Comparison of ENCODE assay signal across 11 mouse cellular contexts in genomic region chr7:27756351-27757047, GRCm38 (mm10). TPM values are rescaled to one million over a fixed set of nuclear protein-coding genes. Genes with fewer than 3 reads are reported as not detected.
DNase-seq lines count a peak whose midpoint lies in the region; ATAC-seq lines count a peak whose summit lies in the region.
"Had no signal": no experiment of that assay in that cellular context is flagged by ENCODE, and none has a peak within 500 bp of the region (broad histone marks: within the 10 kb centered on the region; RNA-seq: fewer than 3 reads in every experiment).

No protein-coding gene starts in this region.

- peak; percentile 72 for DNase-seq in ZHBTc4 (ENCODE audit: low read depth, low spot score)
- DNase-seq in embryonic facial prominence, embryonic 10.5 days (ENCODE audit: low spot score): no peak
- DNase-seq in cerebellum, adult 8-10 months: no peak
- no peak for DNase-seq in kidney, adult 8-10 months
- no peak for DNase-seq in kidney, adult 18-20 months
- DNase-seq in kidney, adult 9 months: no peak

- peaks cover 9% of the 10 kb centered on the region; the same call in 1 of the 2 replicates for H3K4me1 ChIP-seq in embryonic facial prominence, embryonic 10.5 days
- peaks cover 8% of the 10 kb centered on the region for H3K4me1 ChIP-seq in hindbrain, embryonic 16.5 days (ENCODE audit: control insufficient read depth, insufficient read depth, low read depth, low read length)
- peaks cover 4% of the 10 kb centered on the region; the same call in 1 of the 2 replicates for H3K4me1 ChIP-seq in neural tube, embryonic 14.5 days (ENCODE audit: control insufficient read depth, insufficient read depth, low read length)
- H3K4me1 ChIP-seq: heart, embryonic 12.5 days; intestine, embryonic 15.5 days had no signal

- H3K36me3 ChIP-seq in embryonic facial prominence, embryonic 10.5 days (replicated peaks): peaks cover 27% of the 10 kb centered on the region
- peaks cover 6% of the 10 kb centered on the region; the same call in 1 of the 2 replicates for H3K36me3 ChIP-seq in hindbrain, embryonic 16.5 days (ENCODE audit: control insufficient read depth, insufficient read depth, low read length)
- H3K36me3 ChIP-seq in neural tube, embryonic 14.5 days (ENCODE audit: control insufficient read depth, insufficient read depth, low read length): peaks cover under 1% of the 10 kb centered on the region; the same call in 1 of the 2 replicates
- H3K36me3 ChIP-seq: intestine, embryonic 15.5 days had no signal

- peaks cover under 1% of the 10 kb centered on the region; the same call in 1 of the 2 replicates for H3K9me3 ChIP-seq in embryonic facial prominence, embryonic 10.5 days
- peaks cover under 1% of the 10 kb centered on the region; the same call in 1 of the 2 replicates for H3K9me3 ChIP-seq in hindbrain, embryonic 16.5 days (ENCODE audit: control insufficient read depth, low read length)
- no peaks in the 10 kb centered on the region for H3K9me3 ChIP-seq in neural tube, embryonic 14.5 days (ENCODE audit: control insufficient read depth, low read length)
- H3K9me3 ChIP-seq: heart, embryonic 12.5 days; intestine, embryonic 15.5 days had no signal

- H3K4me3 ChIP-seq in embryonic facial prominence, embryonic 10.5 days: no peak overlapping the region
- H3K4me3 ChIP-seq in hindbrain, embryonic 16.5 days (ENCODE audit: low read length): no peak overlapping the region
- no peak overlapping the region for H3K4me3 ChIP-seq in neural tube, embryonic 14.5 days (ENCODE audit: low read depth, low read length)
- H3K4me3 ChIP-seq: erythroblast, embryonic 14.5 days; heart, embryonic 12.5 days; intestine, embryonic 15.5 days had no signal

- H3K27me3 ChIP-seq in embryonic facial prominence, embryonic 10.5 days (replicated peaks; ENCODE audit: low read depth, poor library complexity, severe bottlenecking): no peaks in the 10 kb centered on the region
- H3K27me3 ChIP-seq in hindbrain, embryonic 16.5 days (replicated peaks; ENCODE audit: control insufficient read depth, insufficient read depth, low read length): no peaks in the 10 kb centered on the region
- no peaks in the 10 kb centered on the region for H3K27me3 ChIP-seq in neural tube, embryonic 14.5 days (ENCODE audit: control insufficient read depth, insufficient read depth, low read length)
- H3K27me3 ChIP-seq: heart, embryonic 12.5 days; intestine, embryonic 15.5 days had no signal

- peak; percentile 77 for ATAC-seq in hindbrain, embryonic 16.5 days
- ATAC-seq in neural tube, embryonic 14.5 days (ENCODE audit: low read depth): peak; percentile 75; the same call in 1 of the 2 replicates
- ATAC-seq: intestine, embryonic 15.5 days had no signal

- H3K9ac ChIP-seq in hindbrain, embryonic 16.5 days (ENCODE audit: low read depth, low read length): no peak overlapping the region
- 0 out of 2 replicates have a peak overlapping the region, but pooled peaks have one; percentile 32 for H3K9ac ChIP-seq in neural tube, embryonic 14.5 days (replicated peaks; ENCODE audit: low read depth, low read length)
- H3K9ac ChIP-seq: heart, embryonic 12.5 days; intestine, embryonic 15.5 days had no signal

- peak overlapping the region; percentile 61 for H3K27ac ChIP-seq in embryonic facial prominence, embryonic 10.5 days (replicated peaks)
- peak overlapping the region; percentile 9; the same call in 1 of the 2 replicates for H3K27ac ChIP-seq in hindbrain, embryonic 16.5 days (ENCODE audit: low read depth, low read length)
- no peak overlapping the region for H3K27ac ChIP-seq in neural tube, embryonic 14.5 days (ENCODE audit: low read depth, low read length)
- H3K27ac ChIP-seq: intestine, embryonic 15.5 days had no signal

- WGBS in embryonic facial prominence, embryonic 10.5 days: 35% methylated on average over 5 of the region's 5 CpGs
- WGBS in hindbrain, embryonic 16.5 days: 10% methylated on average over 5 of the region's 5 CpGs
- 9% methylated on average over 5 of the region's 5 CpGs for WGBS in neural tube, embryonic 14.5 days

- H3K4me2 ChIP-seq in hindbrain, embryonic 16.5 days (ENCODE audit: low read length): no peak overlapping the region
- H3K4me2 ChIP-seq in neural tube, embryonic 14.5 days (ENCODE audit: low read depth, low read length): no peak overlapping the region
- H3K4me2 ChIP-seq: heart, embryonic 12.5 days; intestine, embryonic 15.5 days had no signal

RNA-seq across cellular contexts. Expression of gene Zfp60, which starts 25.3 kb away (rescaled TPM):
- 57.1 and 58.6 TPM in 2 replicates for polyA plus RNA-seq in embryonic facial prominence, embryonic 10.5 days (2016; fragmentation: Nextera tagmentation; extraction: Ambion mirVana)
- polyA plus RNA-seq in hindbrain, embryonic 16.5 days (2015; fragmentation: Nextera tagmentation; extraction: Ambion mirVana): 84.1 and 94.2 TPM in 2 replicates
- polyA plus RNA-seq in neural tube, embryonic 14.5 days (2014; fragmentation: Nextera tagmentation; extraction: Ambion mirVana): 98.5 and 117 TPM in 2 replicates

RNA-seq across cellular contexts. Expression of gene Zfp626, which starts 50.5 kb away (rescaled TPM):
- polyA plus RNA-seq in embryonic facial prominence, embryonic 10.5 days (2016; fragmentation: Nextera tagmentation; extraction: Ambion mirVana): 1.9 and 2.4 TPM in 2 replicates
- polyA plus RNA-seq in hindbrain, embryonic 16.5 days (2015; fragmentation: Nextera tagmentation; extraction: Ambion mirVana): 1.6 and 1.7 TPM in 2 replicates
- polyA plus RNA-seq in neural tube, embryonic 14.5 days (2014; fragmentation: Nextera tagmentation; extraction: Ambion mirVana): 1.5 and 2.5 TPM in 2 replicates
